Mouse (Mus musculus) lung, adult 2 months (tissue): ENCODE measurements around the gene Pla2g12a.

Experiments used
- CTCF ChIP-seq: fragments of 200-500 bp; IDR thresholded peaks from 2 replicates; pipeline ENCODE4 v1.5.1; 2011; ENCODE audit warnings: mild to moderate bottlenecking, low read length, control low read depth; ENCODE audit not compliant: insufficient read depth
- POLR2A ChIP-seq: fragments of 200-500 bp; IDR thresholded peaks from 2 replicates; pipeline ENCODE4 v1.6.1; 2011; ENCODE audit warnings: low read depth, mild to moderate bottlenecking, control low read depth, low read length, borderline replicate concordance; ENCODE audit errors: extremely low read depth

DNA sequence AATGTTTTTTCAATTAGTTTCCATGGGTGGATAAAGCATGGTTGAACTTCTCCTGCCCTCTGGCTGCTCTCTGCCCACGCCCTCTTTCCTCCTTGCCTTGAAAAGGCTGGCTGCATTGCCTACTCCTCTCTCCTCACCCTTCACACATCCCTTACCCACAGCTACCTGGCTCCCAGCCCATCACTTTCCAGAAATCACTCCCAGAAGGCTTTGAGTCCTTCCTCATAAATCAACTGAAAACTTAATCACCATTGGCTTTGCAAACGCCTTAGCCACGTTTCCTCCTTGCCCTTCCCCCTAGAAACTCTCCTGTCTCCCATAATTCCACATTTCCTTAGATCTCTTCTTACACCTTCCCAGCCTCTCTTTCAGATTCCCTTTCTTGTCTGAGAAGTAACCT lies 59.4 kb downstream of the Pla2g12a start:
- TF ChIP-seq CTCF, result no peak
- TF ChIP-seq POLR2A, result no peak
